Mouse (Mus musculus) bone marrow, adult 2 months (tissue): ENCODE measurements around the gene Arid1a.

Source experiments
- CTCF ChIP-seq: fragments of 200-500 bp; IDR thresholded peaks from 2 replicates; pipeline ENCODE4 v1.5.1; 2011; ENCODE audit warnings: low read length, control low read depth; ENCODE audit not compliant: control insufficient read depth, insufficient read depth
- POLR2A ChIP-seq: fragments of 200-500 bp; IDR thresholded peaks from 2 replicates; pipeline ENCODE4 v1.6.1; 2011; ENCODE audit warnings: low read depth, mild to moderate bottlenecking, control low read depth, low read length, borderline replicate concordance; ENCODE audit not compliant: control insufficient read depth

GRCm38 (mm10) chr4:133656997-133657396 lies 99.6 kb downstream of the Arid1a start:
- TF ChIP-seq CTCF (no peak), POLR2A (no peak)
